Mouse (Mus musculus) bone marrow, adult 2 months (tissue): ENCODE measurements around the gene Tbce.

Source experiments
- CTCF ChIP-seq: fragments of 200-500 bp; IDR thresholded peaks from 2 replicates; pipeline ENCODE4 v1.5.1; 2011; ENCODE audit warnings: low read length, control low read depth; ENCODE audit not compliant: control insufficient read depth, insufficient read depth
- POLR2A ChIP-seq: fragments of 200-500 bp; IDR thresholded peaks from 2 replicates; pipeline ENCODE4 v1.6.1; 2011; ENCODE audit warnings: low read depth, mild to moderate bottlenecking, control low read depth, low read length, borderline replicate concordance; ENCODE audit not compliant: control insufficient read depth

GRCm38 (mm10) chr13:14044521-14044920 lies 5.1 kb upstream of the Tbce start:
- no peak for TF ChIP-seq CTCF
- no peak for TF ChIP-seq POLR2A
